Mouse (Mus musculus) olfactory bulb, adult 2 months (tissue): ENCODE results near the gene Sde2. TPM values are rescaled to one million over a fixed set of nuclear protein-coding genes. Genes with fewer than 3 reads are reported as not detected.
"Not testable (repeated sequence)": the region's sequence is repeated elsewhere in the genome, so short reads cannot be mapped to it uniquely, and the experiment has no call there.

ENCODE experiments used
- H3K27ac ChIP-seq: fragments of 200-500 bp; 2 replicates; pipeline ENCODE4 v1.5.1; 2012; ENCODE audit warnings: low read depth, low read length; ENCODE audit not compliant: insufficient read depth
- H3K4me1 ChIP-seq: fragments of 200-500 bp; 2 replicates; pipeline ENCODE4 v1.6.1; 2012; ENCODE audit warnings: low read length; ENCODE audit not compliant: control insufficient read depth, insufficient read depth
- H3K4me3 ChIP-seq: fragments of 200-500 bp; 2 replicates; pipeline ENCODE4 v1.5.1; 2012; ENCODE audit warnings: mild to moderate bottlenecking, low read depth, low read length, moderate library complexity; ENCODE audit not compliant: insufficient read depth
- CTCF ChIP-seq: fragments of 200-500 bp; IDR thresholded peaks from 2 replicates; pipeline ENCODE4 v1.5.1; 2012; ENCODE audit warnings: low read depth, mild to moderate bottlenecking, low read length, moderate library complexity; ENCODE audit not compliant: insufficient read depth
- POLR2A ChIP-seq: fragments of 200-500 bp; IDR thresholded peaks from 2 replicates; pipeline ENCODE4 v1.6.1; 2012; ENCODE audit warnings: mild to moderate bottlenecking, low read depth, low read length, moderate library complexity; ENCODE audit not compliant: insufficient read depth
- WGBS: fragments of 180-500 bp; shearing (Covaris S2); methylation state at CpG from one replicate; pipeline ENCODE4 v1.1.7; 2018; 5-methylcytosine and 5-hydroxymethylcytosine counted together
- polyA plus RNA-seq: library from polyadenylated mRNA; stranded (reverse); fragments of >200 nt; gene quantifications from 2 replicates; pipeline ENCODE4 v1.2.4, GENCODE M21; 2012; ENCODE audit warnings: low replicate concordance; ENCODE audit not compliant: missing spikeins, insufficient read depth, insufficient read length

Gene Sde2
- polyA plus RNA-seq, 1 experiment = not detected

- Histone ChIP-seq H3K4me3 (no peak overlapping the region), H3K4me1 (peaks cover 12% of the 10 kb centered on the region), H3K27ac (no peak overlapping the region)
- WGBS = 81% methylated on average over 11 of the region's 11 CpGs
- TF ChIP-seq POLR2A (no peak), CTCF (no peak)
Measured at GRCm38 (mm10) chr1:180829775-180830174, 21.2 kb upstream of the Sde2 start.

- no peak overlapping the region for H3K4me3 ChIP-seq
- no peak overlapping the region for H3K27ac ChIP-seq
- H3K4me1 ChIP-seq = peaks cover 12% of the 10 kb centered on the region
- TF ChIP-seq POLR2A = no peak
- no peak for TF ChIP-seq CTCF
- WGBS = 84% methylated on average over 11 of the region's 11 CpGs
Measured at GRCm38 (mm10) chr1:180830175-180830574, 20.8 kb upstream of the Sde2 start.

- 40% methylated on average over 14 of the region's 14 CpGs for WGBS
- Histone ChIP-seq H3K27ac (no peak overlapping the region), H3K4me3 (no peak overlapping the region), H3K4me1 (peaks cover 12% of the 10 kb centered on the region)
- TF ChIP-seq CTCF (no peak), POLR2A (no peak)
Measured at GRCm38 (mm10) chr1:180830588-180831346, 20.2 kb upstream of the Sde2 start.

- 90% methylated on average over 10 of the region's 10 CpGs for WGBS
- peaks cover 9% of the 10 kb centered on the region for H3K4me1 ChIP-seq
- H3K4me3 ChIP-seq = no peak overlapping the region
- TF ChIP-seq CTCF = no peak
- TF ChIP-seq POLR2A = no peak
- H3K27ac ChIP-seq = no peak overlapping the region
Measured at GRCm38 (mm10) chr1:180835273-180836015, 15.5 kb upstream of the Sde2 start.

GRCm38 (mm10) chr1:180836467-180836866 is 14.5 kb upstream of the Sde2 start:
- H3K4me1 ChIP-seq, H3K4me3 ChIP-seq, H3K27ac ChIP-seq: not testable (repeated sequence)
- 97% methylated on average over 8 of the region's 8 CpGs for WGBS

GRCm38 (mm10) chr1:180837186-180837585 is 13.7 kb upstream of the Sde2 start:
- WGBS = 86% methylated on average over 5 of the region's 5 CpGs
- peaks cover 4% of the 10 kb centered on the region; the same call in 1 of the 2 replicates for H3K4me1 ChIP-seq
- TF ChIP-seq POLR2A = no peak
- TF ChIP-seq CTCF = no peak

GRCm38 (mm10) chr1:180838014-180838413 is 12.9 kb upstream of the Sde2 start:
- WGBS = 36% methylated on average over 6 of the region's 6 CpGs
- Histone ChIP-seq H3K27ac (no peak overlapping the region), H3K4me1 (peaks cover 4% of the 10 kb centered on the region; the same call in 1 of the 2 replicates), H3K4me3 (no peak overlapping the region)
- no peak for TF ChIP-seq POLR2A
- TF ChIP-seq CTCF = no peak

More at GRCm38 (mm10) chr1:180837186-180837585, 13.7 kb upstream of the Sde2 start:
- Histone ChIP-seq H3K4me3 (no peak overlapping the region), H3K27ac (no peak overlapping the region)

GRCm38 (mm10) chr1:180839201-180839910 is 11.6 kb upstream of the Sde2 start:
- Histone ChIP-seq H3K4me3 (no peak overlapping the region), H3K27ac (no peak overlapping the region), H3K4me1 (peaks cover 4% of the 10 kb centered on the region; the same call in 1 of the 2 replicates)
- TF ChIP-seq CTCF (no peak), POLR2A (no peak)
- 79% methylated on average over 8 of the region's 8 CpGs for WGBS

- 91% methylated on average over 8 of the region's 8 CpGs for whole genome bisulfite sequencing
- H3K4me3 ChIP-seq = no peak overlapping the region
- TF ChIP-seq CTCF (no peak), POLR2A (no peak)
- H3K4me1 ChIP-seq = peaks cover 4% of the 10 kb centered on the region; the same call in 1 of the 2 replicates
- H3K27ac ChIP-seq = no peak overlapping the region
Measured at GRCm38 (mm10) chr1:180841561-180842300, 9.2 kb upstream of the Sde2 start.
